Mouse (Mus musculus) stomach, postnatal 0 days (tissue): ENCODE data around the gene Slc2a1.

Experiments
- CTCF ChIP-seq: IDR thresholded peaks from 2 replicates; pipeline ENCODE4 v1.5.1; 2016; ENCODE audit warnings: antibody characterized with exemption, low read depth, mild to moderate bottlenecking, moderate library complexity
- EP300 ChIP-seq: optimal IDR thresholded peaks from 2 replicates; pipeline ENCODE3; 2016; ENCODE audit warnings: antibody characterized with exemption

GRCm38 (mm10) chr4:119067204-119067603 lies 41.3 kb upstream of the Slc2a1 start:
- TF ChIP-seq EP300: peak; percentile 51
- no peak for TF ChIP-seq CTCF
